Mouse (Mus musculus): Measurements from ENCODE around the gene Wdr95.
A peak's percentile ranks its signal among the peaks of the same experiment; 100 is the strongest.

The Wdr95 gene

DNA sequence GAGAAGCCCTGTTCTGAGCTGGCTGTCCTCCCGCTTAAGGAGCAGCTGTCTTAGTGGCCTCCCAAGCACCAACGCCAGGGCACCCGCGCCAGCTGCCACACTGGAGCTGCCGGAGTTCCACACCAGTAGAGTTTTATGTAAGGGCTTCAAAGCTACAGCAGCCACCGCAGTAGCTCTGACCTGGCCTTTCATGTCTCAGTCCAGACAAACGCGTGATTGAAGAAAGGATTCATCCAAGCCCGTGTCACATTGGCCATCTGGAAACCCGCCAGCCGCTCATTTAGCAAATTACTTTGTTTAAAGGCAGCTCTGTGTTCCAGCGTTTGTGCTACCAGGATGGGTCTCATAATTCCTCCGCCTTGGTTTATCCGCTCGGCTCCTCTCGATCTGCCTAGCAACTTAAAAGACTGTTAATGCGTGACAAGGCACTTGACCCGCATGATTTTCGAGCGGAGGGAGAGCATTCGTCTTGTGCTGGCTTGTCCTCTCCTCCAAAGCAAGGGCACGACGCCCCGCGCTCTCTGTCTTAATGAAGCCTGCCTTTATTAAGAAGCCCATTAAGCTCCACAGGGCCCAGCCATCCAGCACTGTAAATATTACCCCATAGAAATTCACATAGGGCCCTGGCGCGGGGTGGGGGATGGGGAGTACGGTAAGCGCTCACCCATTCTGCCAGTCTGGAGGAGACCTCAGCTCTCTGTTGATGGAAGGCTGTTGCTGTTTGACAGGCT lies at the start of gene Wdr95:
Gene Wdr95, plus strand, starts transcription at position 681 of the 731 bp plus-strand sequence.
- peak; percentile 51 for DNase-seq (ENCODE audit: extremely low spot score, low spot score)

DNA sequence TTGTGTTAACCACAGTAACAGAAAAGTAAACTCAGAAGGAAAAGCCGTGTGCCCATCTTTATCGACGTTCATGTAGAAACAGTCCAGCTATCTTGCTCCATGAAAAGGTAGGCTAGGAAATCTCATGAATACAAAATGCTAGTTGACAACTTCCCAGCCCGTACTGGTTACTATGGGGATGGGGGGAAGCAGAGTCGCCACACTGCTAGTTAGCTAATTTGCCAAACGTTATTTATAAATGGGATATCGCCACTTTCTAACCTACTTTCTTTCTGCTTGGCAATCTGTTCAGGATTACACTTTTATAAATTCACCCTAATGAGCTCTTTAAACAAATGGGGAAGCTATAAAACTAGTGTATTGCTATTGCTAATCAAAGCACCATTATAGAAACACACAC lies 46.6 kb upstream of the Wdr95 start:
- DNase-seq (ENCODE audit: extremely low spot score, low spot score): no peak

DNA sequence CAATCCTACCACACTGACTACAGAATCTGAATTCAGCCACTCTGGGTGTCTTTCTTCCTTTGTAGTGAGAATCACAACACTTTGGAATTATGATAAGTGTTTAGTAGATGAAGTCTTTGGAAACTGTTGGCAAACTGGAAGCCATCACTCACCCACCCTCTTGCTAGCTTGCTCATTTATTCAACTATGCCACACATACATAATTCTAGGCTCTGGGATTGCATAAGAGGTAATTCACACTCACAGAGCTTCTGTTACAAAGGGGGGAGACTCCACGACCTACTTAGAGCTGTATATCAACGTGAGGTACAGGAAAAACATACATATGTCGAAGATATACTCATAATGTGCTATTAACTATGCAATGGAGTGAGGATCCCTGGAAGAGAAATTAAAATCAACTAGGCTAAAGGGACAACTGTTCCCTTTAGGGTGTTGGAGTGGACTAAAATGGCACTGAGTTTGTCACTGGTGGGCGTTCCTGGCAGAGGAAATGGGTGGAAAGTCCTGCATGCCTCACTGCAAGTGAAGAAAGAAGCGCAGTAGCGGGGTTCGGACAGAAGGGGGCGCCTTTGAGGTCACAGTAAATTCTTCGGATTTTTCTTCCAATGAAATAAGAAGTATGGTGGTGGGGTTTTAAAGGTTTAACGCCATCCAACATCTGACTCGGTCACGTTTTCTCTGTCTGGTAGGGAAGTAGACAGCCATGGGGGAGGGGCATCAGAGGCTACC lies 45.0 kb upstream of the Wdr95 start:
- DNase-seq (ENCODE audit: extremely low spot score, low spot score): no peak

DNA sequence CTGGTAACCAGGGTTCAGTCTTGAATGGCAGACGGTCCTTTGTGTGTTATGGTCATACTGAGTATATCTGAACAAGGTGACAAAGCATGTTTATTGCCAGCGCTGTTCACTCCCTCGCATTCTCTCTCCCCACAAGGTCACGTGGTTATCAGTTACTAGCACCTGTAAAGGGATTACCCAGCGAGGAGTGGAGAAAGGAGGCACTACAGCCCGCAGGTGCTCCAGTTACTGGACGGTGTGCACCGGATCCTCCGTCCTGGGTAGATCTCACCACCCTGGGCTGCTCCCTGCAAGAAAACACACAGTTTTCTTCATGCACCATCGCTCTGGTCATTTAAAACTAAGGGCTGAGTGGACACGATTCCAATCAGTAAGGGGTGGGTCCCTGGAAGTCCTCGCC lies 44.2 kb upstream of the Wdr95 start:
- no peak for DNase-seq (ENCODE audit: extremely low spot score, low spot score)

DNA sequence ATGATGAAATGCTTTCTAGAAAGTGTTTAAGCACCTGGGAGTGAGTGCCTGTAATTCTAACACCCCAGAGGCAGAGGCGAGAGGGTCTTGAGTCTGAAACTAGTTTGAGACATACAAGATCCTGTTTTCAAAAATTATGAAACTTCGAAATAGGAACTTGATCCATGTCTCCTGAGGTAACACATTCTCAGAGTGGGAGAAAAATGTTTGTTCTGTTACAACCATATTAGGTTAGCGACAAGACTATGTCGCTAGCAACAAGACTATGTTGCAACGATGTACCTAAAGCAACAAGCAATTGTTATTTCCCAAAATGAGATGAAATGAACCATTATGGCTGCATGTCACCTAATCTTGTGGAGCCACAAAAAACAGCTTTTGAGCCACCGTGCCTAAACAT lies 43.0 kb upstream of the Wdr95 start:
- no peak for DNase-seq (ENCODE audit: extremely low spot score, low spot score)

DNA sequence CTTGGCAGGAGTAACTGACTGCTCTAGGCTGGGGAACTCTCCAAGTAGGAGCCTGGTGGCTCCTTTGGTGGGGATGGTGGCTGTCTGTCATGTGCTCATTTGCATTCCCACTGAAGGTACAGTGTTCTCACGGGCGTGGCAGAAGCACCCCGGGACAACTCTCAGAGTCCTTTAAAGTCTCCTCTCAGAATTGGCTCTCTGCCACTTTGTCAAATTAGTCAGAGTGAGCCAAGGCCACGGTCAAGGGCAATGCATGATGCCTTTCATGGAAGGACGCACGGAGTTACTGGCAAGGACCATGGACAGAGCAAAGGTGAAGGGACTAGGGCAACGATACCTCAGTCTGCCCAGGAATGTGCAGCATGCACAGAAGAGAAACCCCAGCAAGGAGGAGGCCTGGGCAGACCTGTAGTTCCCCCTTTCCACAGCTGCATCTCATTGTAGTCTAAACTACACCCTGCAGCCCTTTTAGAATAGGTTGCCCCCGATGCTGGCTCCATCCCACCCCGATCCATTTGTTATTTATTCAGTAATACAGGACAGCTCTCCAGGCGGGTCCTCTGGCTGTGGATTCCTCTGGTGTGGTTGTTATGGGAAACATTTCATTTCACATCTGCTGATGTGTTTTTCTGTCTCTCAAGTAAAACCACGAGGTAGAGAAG lies 40.0 kb upstream of the Wdr95 start:
- DNase-seq (ENCODE audit: extremely low spot score, low spot score): no peak

DNA sequence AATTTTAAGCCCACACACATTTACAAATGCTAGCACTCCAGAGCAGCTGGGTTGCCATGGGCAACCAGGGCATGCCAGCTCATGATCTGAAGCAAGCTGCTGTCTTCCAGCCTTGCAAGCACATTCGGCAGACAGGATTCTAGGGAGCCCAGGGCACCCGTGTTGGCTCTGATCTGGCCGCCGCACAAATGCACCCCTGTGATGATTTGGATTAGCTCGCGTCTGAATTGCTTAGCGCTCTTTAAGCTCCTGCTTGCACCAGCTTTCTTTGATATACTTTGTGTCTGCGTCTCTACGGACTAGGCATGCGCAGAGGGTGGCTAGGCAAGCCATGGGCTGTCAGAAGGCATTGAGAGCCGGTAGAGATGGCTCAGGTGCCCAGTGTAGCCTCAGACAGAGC lies 39.3 kb upstream of the Wdr95 start:
- no peak for DNase-seq (ENCODE audit: extremely low spot score, low spot score)

DNA sequence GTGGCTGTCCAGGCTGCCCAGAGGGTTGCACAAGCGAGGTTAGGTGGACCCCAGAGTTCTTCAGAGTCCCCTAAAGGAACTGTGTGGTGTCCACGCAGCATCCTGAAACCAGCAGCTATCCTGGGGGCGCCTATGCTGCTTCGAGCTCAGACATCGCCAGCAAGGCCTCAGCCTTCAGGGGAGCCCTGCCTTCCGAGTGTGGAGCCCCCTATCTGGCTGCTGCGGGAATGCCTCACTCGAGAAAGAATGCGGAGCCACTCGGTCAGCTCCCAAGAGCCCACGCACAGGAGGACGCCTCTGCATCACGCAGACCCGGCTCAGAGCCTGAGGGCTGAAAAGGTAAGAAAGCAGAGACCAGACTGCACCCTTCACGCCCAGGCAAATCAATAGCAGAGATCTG lies 38.2 kb upstream of the Wdr95 start:
- DNase-seq (ENCODE audit: extremely low spot score, low spot score): no peak

DNA sequence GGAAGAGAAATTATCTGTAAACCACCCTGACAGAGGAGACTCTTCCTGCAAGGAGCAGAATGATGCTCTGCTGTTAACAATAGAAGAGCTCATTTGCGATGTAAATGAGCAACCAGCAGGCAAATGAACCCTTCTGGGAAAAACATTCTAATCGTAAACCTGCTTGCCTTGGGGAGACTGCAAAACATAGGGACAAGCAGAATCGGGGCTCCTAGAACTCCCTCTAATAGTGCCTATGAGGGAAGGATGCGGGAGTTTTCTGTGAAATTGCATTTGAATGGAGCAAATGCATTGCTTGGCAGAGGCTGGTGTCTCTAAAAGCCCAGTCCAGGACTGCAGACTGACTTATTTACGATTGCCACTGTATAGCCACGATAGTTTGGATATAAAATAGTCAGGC lies 32.8 kb upstream of the Wdr95 start:
- no peak for DNase-seq (ENCODE audit: extremely low spot score, low spot score)

DNA sequence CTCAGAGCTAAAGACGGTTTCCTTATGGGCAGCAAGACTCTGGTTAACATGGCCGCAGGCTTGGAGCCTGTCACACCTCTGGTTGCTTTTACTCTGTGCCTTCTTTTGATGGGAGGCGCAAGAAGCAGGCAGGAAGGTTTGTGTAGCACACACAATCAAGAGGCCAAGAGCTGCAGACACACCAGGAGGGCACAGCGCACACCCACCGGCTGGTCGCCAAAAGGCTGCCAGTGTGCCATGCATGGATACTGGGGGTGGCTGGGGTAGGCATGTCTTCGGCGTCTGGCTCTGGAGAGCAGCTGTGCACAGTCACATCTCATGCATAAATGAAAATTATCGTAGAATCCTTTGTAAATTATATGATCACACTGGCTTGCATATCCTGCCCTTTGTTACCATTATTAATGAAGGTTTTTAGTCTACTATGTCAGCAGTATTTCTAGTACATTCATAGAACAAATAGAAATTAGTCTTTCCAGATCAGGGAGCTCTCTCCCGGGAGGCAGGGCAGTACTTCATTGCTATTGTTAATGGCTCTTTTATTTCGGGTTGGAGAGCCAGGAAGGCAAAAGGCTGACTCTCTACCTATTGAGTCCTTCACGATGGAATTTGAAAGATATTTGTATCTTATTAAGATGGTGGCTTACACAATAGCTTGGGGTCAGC lies 31.9 kb upstream of the Wdr95 start:
- DNase-seq (ENCODE audit: extremely low spot score, low spot score): peak; percentile 30

DNA sequence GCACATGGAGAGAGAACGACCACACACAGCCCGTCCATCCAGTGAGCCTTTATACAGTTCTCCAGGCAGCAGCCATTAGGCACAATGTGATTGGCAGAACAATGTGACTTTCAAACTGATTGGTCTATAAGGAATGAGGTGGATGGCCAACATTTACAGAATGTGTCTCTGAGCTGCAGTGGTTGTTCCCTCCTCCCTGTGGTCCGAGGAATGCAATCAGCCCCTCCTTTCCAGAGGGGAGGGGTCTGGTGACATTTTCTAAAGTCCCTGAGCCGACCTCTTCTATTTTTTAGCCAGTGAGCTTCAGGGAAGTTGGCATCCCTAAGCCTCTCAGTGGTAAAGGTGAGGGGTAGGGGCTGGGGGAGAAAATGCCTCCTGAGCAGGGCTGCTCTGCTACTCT lies 28.5 kb upstream of the Wdr95 start:
- DNase-seq (ENCODE audit: extremely low spot score, low spot score): no peak

DNA sequence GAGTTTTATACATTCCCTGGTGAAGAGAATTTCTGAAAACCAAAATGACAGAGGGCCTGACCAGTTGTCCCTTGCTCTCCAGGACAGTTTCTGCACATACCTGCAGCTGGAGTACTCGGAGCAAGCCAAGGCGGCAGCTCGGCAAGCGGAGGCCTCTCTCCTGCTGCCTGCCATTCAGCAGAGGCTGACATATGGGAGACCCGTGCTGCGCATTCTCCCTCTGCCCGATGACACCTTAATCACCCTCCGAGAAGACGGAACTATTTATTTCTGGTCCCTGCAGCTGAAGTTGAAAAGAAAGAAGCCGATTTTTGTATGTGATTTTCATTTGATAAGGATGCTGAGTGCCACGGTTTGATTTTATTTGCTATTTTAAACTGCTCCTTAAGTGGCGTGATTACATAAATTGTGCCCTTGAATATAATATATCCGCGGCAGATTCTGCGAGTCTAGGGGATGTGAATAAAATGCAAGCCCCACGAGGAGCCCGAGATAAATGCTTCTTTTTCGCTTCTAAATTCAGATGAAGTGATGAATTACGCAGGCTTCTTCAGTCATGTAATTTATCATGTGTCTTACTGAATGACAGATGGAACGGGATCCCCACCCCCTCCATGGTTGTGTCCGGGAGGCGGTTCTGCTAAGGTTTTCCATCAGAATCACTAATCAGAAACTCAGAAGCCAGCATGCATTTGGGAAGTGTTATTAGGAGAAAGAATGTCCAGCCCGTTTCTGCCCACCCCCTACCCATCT lies 24.9 kb upstream of the Wdr95 start:
- no peak for DNase-seq (ENCODE audit: extremely low spot score, low spot score)

DNA sequence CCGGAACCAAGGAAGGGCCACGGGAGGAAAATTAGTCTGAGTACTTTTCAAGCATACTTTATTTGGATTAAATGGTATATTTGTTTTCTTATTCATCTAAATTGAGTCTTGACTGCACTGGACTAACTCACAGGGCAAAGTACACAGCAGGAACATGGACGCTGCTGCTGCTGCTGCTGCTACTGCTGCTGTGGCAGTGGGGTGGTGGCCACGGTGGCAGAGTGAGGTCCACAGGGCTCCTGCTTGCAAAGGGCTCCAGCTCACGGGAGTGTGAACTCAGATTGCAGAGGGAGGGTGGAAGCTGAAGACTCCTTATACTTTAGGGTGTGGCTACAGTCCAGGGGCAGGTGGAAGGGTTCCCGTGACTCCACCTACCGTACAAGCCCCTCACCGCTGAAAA lies 23.5 kb upstream of the Wdr95 start:
- no peak for DNase-seq (ENCODE audit: extremely low spot score, low spot score)

DNA sequence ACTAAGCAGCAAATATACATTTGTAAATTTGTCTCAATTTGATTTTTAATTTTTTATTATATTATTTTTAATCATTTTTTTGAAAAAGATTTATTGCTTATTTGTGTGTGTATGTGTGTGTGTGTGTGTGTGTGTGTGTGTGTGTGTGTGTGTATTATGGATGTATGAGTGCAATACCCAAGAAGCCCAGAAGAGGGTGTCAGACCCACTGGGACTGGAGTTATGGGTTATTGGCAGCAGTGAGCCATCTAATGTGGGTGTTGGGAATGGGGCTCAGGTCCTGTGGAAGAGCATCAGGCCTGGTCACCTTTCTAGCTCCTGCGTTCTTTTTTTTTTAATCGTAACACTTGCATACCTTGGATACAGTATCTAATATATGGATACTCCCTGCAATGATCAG lies 22.4 kb upstream of the Wdr95 start:
- no peak for DNase-seq (ENCODE audit: extremely low spot score, low spot score)

DNA sequence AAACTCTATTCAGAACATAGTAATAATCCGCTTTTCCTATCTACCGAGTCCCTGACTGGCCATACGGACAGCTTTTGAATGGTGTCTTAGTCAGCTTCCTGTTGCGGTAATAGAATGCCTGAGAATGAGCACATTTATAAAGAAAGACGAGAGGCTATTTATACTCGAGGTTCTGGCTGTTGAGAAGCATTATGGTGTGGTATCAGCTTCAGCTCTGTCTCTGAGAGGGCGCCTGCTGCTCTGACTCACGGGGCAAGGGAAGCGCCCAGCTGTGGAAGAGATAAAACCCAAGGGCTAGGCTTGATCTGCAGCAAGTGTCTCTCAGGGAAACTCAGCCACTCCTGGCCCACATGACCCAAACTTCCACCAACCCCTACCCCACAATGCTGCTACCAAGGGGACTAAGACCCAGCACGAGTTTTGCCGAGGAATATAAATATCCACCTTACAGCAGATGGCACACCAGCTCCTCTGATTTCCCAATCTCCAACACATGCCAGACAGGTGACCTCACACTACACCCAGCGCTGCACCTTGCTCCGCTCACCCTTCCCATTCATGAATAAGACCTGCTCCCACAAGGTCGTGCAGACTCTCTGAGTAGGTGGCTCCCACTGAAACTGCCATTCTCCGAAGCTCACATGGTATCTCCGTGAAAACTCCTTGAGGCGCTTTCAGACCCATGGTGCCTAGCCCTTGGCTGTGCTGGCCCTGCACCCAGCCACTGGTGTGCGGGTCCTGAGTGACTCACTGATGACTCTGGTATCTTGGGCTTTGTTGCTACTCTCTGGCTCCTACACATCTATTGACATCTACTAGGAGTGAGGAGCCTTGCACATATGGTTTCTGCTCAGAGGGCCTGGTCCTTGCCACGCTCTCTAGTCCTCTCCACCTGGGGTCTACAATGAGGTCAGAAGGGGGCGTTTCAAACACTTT lies 20.1 kb upstream of the Wdr95 start:
- no peak for DNase-seq (ENCODE audit: extremely low spot score, low spot score)

DNA sequence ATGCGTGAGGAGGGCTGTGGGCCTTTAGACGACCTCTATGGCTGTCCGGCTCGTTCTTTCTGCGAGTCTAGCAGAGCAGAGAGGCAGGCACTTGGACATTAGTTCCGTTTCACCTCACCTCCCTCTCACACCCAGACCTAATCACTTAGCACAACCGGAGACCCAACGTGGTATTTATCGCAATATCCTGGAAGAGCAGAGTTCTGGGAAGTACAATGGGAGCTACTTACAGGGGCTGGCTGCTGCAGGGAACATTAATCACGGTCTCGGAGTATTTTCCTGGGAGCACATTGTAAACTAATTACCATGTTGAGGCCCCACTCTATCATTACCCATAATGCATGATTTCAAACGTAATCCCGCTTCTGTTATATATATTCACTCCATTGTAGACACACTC lies 18.2 kb upstream of the Wdr95 start:
- DNase-seq (ENCODE audit: extremely low spot score, low spot score): no peak

DNA sequence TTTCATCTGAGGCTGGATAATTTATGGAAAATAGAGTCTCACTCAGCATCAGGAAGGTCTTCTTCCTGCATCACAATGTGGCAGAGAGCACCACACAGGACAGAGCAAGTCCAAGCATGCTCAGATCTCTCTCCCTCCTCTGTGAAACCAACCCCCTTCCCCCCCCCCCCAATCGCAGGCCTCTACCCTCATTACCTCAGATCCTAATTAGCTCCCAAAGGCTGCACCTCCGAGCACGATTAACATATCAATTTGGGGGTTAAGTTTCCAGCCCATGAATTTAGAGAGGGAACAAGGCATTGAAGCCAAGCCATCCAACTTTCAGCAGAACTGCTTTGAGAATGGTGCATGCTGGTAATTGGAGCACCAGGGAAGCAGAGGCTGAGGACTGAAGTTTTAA lies 15.8 kb upstream of the Wdr95 start:
- DNase-seq (ENCODE audit: extremely low spot score, low spot score): no peak

DNA sequence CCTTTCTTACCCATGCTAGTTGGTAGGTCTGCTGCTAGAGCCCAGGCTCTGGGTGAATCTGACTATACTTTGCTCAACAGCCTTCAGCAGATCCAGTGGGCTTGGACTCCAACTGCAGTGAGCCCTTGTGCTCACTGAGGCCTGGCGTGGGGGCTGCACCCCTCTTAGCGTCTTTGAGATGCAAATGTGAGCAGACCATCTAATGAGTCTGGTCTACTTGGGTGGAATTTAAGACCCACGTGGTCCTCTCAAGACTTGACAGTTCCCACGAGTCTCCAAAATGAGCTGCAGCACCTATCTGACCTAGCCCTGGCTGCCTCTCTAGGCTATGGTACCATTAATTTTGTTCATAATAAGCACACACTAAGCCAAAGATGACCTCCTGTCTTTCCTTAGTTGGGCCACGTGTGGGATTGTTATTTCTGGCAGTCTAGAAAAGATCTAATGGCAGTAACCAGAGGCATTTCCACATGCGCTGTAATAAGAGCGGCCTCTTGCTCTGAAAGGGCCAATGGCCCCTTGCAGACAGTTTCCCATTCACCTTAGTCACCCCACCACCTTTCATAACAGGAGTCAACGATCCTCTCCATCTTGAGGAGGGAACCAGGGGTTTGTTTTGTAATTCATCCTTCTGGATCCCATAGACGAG lies 14.9 kb upstream of the Wdr95 start:
- DNase-seq (ENCODE audit: extremely low spot score, low spot score): no peak

DNA sequence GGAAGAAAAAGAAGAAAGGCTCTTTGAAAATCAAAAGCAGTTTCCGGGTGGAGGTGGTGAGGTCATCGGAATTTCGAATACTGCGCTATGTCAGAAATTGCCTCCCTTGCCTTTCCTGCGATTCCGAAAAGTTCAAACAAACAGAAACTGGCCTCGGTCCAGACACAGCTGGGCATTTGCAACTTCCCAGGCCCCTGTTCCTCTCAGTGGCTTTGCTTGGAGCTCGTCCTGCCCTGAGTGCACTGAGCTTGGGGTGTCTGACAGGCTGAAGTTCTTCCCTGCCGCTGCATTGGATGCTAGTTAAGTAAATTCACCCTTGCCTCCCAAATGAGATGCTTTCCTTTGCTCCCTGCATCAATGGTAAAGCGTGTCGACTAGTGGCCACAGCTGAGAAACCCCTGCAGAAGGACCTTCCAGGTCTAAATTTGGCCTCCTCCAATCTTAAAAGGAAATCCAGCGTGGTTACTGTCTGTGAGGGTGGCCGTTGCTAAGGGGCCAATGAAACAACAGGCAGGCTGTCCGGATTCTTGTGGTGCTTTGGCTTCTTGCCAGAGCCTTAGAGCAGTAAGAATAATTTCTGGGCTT lies 14.3 kb upstream of the Wdr95 start:
- DNase-seq (ENCODE audit: extremely low spot score, low spot score): peak; percentile 30
